Mouse (Mus musculus) stomach, postnatal 0 days (tissue): ENCODE data around the gene Serpinf2. TPM values are rescaled to one million over a fixed set of nuclear protein-coding genes. Genes with fewer than 3 reads are reported as not detected.
A peak's percentile ranks its signal among the peaks of the same experiment; 100 is the strongest.

Source experiments
- ATAC-seq: fragments of 200-750 bp; cut with Nextera tagmentation; 2 replicates; pipeline ENCODE4 v1.8.0; 2017; ENCODE audit not compliant: low FRiP score, low TSS enrichment
- DNase-seq: peaks from one replicate; pipeline ENCODE4 v3.0.0-alpha.2; 2016; ENCODE audit warnings: low spot score
- H3K27ac ChIP-seq: fragments of 300-500 bp; sonication (generic); replicated peaks from 2 replicates; pipeline ENCODE4 v1.5.1; 2014; ENCODE audit warnings: mild to moderate bottlenecking, control low read depth
- H3K27me3 ChIP-seq: fragments of 300-500 bp; sonication (generic); 2 replicates; pipeline ENCODE4 v1.6.1; 2014; ENCODE audit warnings: low read length; ENCODE audit not compliant: control insufficient read depth, insufficient read depth
- H3K36me3 ChIP-seq: fragments of 300-500 bp; sonication (generic); 2 replicates; pipeline ENCODE4 v1.6.1; 2014; ENCODE audit warnings: low read length, mixed read lengths; ENCODE audit not compliant: control insufficient read depth, insufficient read depth
- H3K4me1 ChIP-seq: fragments of 300-500 bp; sonication (generic); replicated peaks from 2 replicates; pipeline ENCODE4 v1.6.1; 2014; ENCODE audit warnings: antibody characterized with exemption; ENCODE audit not compliant: control insufficient read depth, insufficient read depth
- H3K4me2 ChIP-seq: fragments of 300-500 bp; sonication (generic); replicated peaks from 2 replicates; pipeline ENCODE4 v1.6.1; 2014; ENCODE audit warnings: low read depth, mild to moderate bottlenecking, control low read depth, moderate library complexity
- H3K4me3 ChIP-seq: fragments of 300-500 bp; sonication (generic); 2 replicates; pipeline ENCODE4 v1.5.1; 2014; ENCODE audit warnings: low read depth, low read length, control low read depth
- H3K9ac ChIP-seq: fragments of 300-500 bp; sonication (generic); 2 replicates; pipeline ENCODE4 v1.6.1; 2014; ENCODE audit warnings: mild to moderate bottlenecking, low read length, control low read depth, mixed read lengths
- H3K9me3 ChIP-seq: fragments of 300-500 bp; sonication (generic); 2 replicates; pipeline ENCODE4 v1.6.1; 2016; ENCODE audit warnings: low read length; ENCODE audit not compliant: control insufficient read depth
- CTCF ChIP-seq: IDR thresholded peaks from 2 replicates; pipeline ENCODE4 v1.5.1; 2016; ENCODE audit warnings: antibody characterized with exemption, low read depth, mild to moderate bottlenecking, moderate library complexity
- EP300 ChIP-seq: optimal IDR thresholded peaks from 2 replicates; pipeline ENCODE3; 2016; ENCODE audit warnings: antibody characterized with exemption
- WGBS: fragments of 180-500 bp; shearing (Covaris S2); extraction: QIAGEN DNeasy Blood & Tissue Kit; methylation state at CpG from one replicate; pipeline ENCODE4 v1.1.7; 2014; 5-methylcytosine and 5-hydroxymethylcytosine counted together
- polyA plus RNA-seq: library from polyadenylated mRNA; unstranded; fragments of >200 nt; fragmentation: Nextera tagmentation; extraction: Ambion mirVana; gene quantifications from 2 replicates; pipeline ENCODE4 v1.2.1, GENCODE M21; 2015

The Serpinf2 gene
- polyA plus RNA-seq, 1 experiment from 2014 or later = 17.8 TPM

GRCm38 (mm10) chr11:75415096-75415495 is 24.3 kb downstream of the Serpinf2 start:
- Histone ChIP-seq H3K9me3 (no peaks in the 10 kb centered on the region), H3K4me3 (no peak overlapping the region), H3K27ac (no peak overlapping the region), H3K4me2 (no peak overlapping the region), H3K27me3 (no peaks in the 10 kb centered on the region), H3K4me1 (no peaks in the 10 kb centered on the region), H3K36me3 (no peaks in the 10 kb centered on the region), H3K9ac (no peak overlapping the region)
- 36% methylated on average over 7 of the region's 7 CpGs for WGBS
- DNase-seq = no peak
- ATAC-seq = peak; percentile 40; the same call in 1 of the 2 replicates
- no peak for TF ChIP-seq EP300
- no peak for TF ChIP-seq CTCF

- no peaks in the 10 kb centered on the region for H3K36me3 ChIP-seq
- no peak overlapping the region for H3K4me3 ChIP-seq
- H3K4me1 ChIP-seq = no peaks in the 10 kb centered on the region
- no peak for ATAC-seq
- H3K27me3 ChIP-seq = no peaks in the 10 kb centered on the region
- no peak overlapping the region for H3K4me2 ChIP-seq
- no peak overlapping the region for H3K9ac ChIP-seq
- H3K9me3 ChIP-seq = no peaks in the 10 kb centered on the region
- 89% methylated on average over 7 of the region's 7 CpGs for WGBS
- H3K27ac ChIP-seq = no peak overlapping the region
- DNase-seq = no peak
- TF ChIP-seq CTCF (no peak), EP300 (no peak)
These were observed 28.8 kb downstream of the Serpinf2 start for GRCm38 (mm10) chr11:75410591-75410990.

- DNase-seq = no peak
- TF ChIP-seq EP300 = no peak
- TF ChIP-seq CTCF = no peak
- 0 out of 2 replicates have a peak, but pooled peaks have one; percentile 29 for ATAC-seq
These were observed 29.5 kb downstream of the Serpinf2 start for GRCm38 (mm10) chr11:75409679-75410575.

GRCm38 (mm10) chr11:75406865-75407264 is 32.5 kb downstream of the Serpinf2 start:
- H3K9me3 ChIP-seq = no peaks in the 10 kb centered on the region
- no peak overlapping the region for H3K4me2 ChIP-seq
- H3K36me3 ChIP-seq = no peaks in the 10 kb centered on the region
- no peak overlapping the region for H3K9ac ChIP-seq
- 46% methylated on average over 3 of the region's 3 CpGs for WGBS
- H3K27ac ChIP-seq = no peak overlapping the region
- peak; percentile 75 for TF ChIP-seq CTCF
- no peak for TF ChIP-seq EP300
- H3K4me1 ChIP-seq = peaks cover 2% of the 10 kb centered on the region; the same call in 1 of the 2 replicates
- peak; percentile 56 for DNase-seq
- no peak overlapping the region for H3K4me3 ChIP-seq
- no peaks in the 10 kb centered on the region for H3K27me3 ChIP-seq
- no peak for ATAC-seq

More at GRCm38 (mm10) chr11:75409679-75410575, 29.5 kb downstream of the Serpinf2 start:
- H3K4me3 ChIP-seq = no peak overlapping the region
- H3K27me3 ChIP-seq = no peaks in the 10 kb centered on the region
- no peaks in the 10 kb centered on the region for H3K9me3 ChIP-seq
- no peak overlapping the region for H3K27ac ChIP-seq
- H3K9ac ChIP-seq = no peak overlapping the region
- no peaks in the 10 kb centered on the region for H3K36me3 ChIP-seq
- H3K4me2 ChIP-seq = no peak overlapping the region
- WGBS = 70% methylated on average over 17 of the region's 17 CpGs
- H3K4me1 ChIP-seq = no peaks in the 10 kb centered on the region

GRCm38 (mm10) chr11:75406104-75406503 is 33.3 kb downstream of the Serpinf2 start:
- no peak overlapping the region for H3K27ac ChIP-seq
- WGBS = 71% methylated on average over 4 of the region's 4 CpGs
- no peaks in the 10 kb centered on the region for H3K27me3 ChIP-seq
- H3K9me3 ChIP-seq = no peaks in the 10 kb centered on the region
- H3K36me3 ChIP-seq = no peaks in the 10 kb centered on the region
- DNase-seq (no peak), ATAC-seq (no peak)
- H3K4me2 ChIP-seq = no peak overlapping the region
- peak; percentile 16; the same call in 1 of the 2 replicates for TF ChIP-seq CTCF
- no peak for TF ChIP-seq EP300
- no peak overlapping the region for H3K4me3 ChIP-seq
- no peak overlapping the region for H3K9ac ChIP-seq
- peaks cover 2% of the 10 kb centered on the region; the same call in 1 of the 2 replicates for H3K4me1 ChIP-seq

- no peaks in the 10 kb centered on the region; the same call in 1 of the 2 replicates for H3K36me3 ChIP-seq
- H3K27ac ChIP-seq = peak overlapping the region; percentile 82
- H3K27me3 ChIP-seq = no peaks in the 10 kb centered on the region
- no peak for TF ChIP-seq EP300
- TF ChIP-seq CTCF = no peak
- no peak for ATAC-seq
- DNase-seq = no peak
- no peak overlapping the region for H3K4me2 ChIP-seq
- 89% methylated on average over 6 of the region's 6 CpGs for WGBS
- H3K4me3 ChIP-seq = no peak overlapping the region
- H3K9me3 ChIP-seq = no peaks in the 10 kb centered on the region
- H3K4me1 ChIP-seq = peaks cover 2% of the 10 kb centered on the region; the same call in 1 of the 2 replicates
- no peak overlapping the region for H3K9ac ChIP-seq
These were observed 34.6 kb downstream of the Serpinf2 start for GRCm38 (mm10) chr11:75404801-75405200.
